Mouse (Mus musculus) 3T3-L1 (cell line): ENCODE results near the gene Dusp18.
A peak's percentile ranks its signal among the peaks of the same experiment; 100 is the strongest.

Experiments used
- DNase-seq: peaks from one replicate; pipeline ENCODE4 v3.0.0-alpha.2; 2015; ENCODE audit warnings: low read depth, low spot score

Dusp18 gene

DNA sequence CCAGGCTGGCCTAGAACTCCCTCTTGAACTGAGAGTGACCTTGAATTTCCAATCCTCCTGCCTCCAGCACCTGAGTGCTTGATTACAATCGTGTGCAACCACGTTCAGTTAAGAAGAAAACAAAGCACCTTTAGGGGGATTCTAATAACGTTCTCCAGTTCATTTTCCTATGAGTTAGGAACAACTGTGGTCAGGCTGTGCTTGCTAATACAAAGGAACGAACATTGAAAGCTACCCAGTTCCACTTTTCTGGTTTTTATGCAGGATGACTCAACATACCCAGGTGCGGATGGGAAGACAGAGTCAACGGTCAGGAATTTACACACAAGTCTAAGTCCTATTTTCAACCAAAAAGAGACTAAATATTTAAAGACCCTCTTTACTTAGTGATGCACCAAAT is 1.1 kb upstream of the Dusp18 start:
- DNase-seq = peak; percentile 20

DNA sequence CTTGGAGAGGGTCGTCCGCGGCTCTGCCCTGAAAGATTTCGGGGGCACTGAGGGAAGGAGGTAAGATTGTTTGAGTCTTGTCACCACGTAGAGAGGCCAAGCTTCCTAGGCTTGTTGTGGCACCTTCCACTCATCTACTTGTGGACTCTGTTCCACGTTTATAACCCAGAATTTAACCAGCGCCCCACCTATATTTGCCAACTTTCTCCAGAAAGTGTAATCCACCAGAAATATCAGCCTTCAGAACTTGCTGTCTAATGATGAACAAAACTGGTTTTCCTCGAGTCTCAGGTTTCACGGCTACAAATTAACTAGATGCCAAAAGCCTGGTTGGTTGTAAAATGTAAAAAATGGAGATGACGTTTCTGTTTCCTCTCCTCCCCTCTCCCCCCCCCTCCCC is 418 bp downstream of the Dusp18 start:
- peak; percentile 60 for DNase-seq

DNA sequence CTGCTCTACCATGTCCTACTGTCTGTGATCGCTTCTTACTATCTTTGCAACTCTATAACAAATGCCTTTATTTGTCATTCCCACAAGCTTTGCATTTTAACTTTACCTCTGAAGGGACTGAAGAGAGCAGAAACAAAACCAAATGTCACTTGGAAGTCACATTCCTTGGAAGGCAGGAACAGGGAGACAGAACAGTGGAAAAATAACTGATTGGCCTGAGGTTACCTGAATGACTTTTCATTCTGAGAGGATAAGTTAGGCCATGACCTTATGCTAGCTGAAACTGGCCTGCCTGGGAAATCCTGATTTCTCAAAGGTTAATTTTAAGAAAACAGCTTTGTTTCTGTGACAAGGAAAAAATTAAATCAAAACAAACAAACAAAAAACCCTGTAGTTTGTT is 893 bp downstream of the Dusp18 start:
- no peak for DNase-seq

DNA sequence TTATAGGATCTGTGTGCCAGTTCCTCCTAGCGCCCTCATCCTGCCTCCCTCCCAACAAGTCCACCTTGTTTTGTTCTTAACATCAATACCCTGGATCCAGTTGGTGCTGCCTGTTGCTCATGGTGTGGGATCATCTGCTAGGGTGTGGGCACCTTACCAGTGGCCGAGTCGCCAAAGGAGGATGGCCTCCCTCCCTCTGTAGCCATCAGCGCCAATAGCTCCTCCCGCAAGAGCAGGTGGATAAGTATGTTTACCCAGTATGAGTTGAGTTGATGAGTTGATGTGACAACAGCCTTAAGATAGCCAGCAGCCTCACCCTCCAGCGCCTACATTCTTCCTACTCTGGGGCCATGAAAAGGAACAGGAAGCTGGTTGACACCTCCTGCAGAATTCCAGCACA is 5.3 kb downstream of the Dusp18 start:
- no peak for DNase-seq

DNA sequence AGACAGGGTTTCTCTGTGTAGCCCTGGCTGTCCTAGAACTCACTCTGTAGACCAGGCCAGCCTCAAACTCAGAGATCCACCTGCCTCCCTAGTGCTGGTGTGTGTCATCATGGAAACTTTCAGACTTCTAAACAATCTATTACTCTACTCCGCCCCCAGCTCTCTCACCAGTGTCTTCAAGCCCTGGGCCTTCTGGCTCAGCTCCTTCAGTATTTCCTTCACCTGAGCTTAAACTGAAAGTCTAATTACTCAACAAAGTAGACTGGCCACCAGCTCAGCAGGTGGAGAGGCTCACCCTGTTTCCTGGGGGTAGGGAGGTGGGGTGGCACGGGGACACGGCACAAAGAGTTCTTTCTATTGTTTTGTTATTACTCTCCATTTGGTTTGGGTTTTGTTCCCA is 7.5 kb downstream of the Dusp18 start:
- peak; percentile 50 for DNase-seq

DNA sequence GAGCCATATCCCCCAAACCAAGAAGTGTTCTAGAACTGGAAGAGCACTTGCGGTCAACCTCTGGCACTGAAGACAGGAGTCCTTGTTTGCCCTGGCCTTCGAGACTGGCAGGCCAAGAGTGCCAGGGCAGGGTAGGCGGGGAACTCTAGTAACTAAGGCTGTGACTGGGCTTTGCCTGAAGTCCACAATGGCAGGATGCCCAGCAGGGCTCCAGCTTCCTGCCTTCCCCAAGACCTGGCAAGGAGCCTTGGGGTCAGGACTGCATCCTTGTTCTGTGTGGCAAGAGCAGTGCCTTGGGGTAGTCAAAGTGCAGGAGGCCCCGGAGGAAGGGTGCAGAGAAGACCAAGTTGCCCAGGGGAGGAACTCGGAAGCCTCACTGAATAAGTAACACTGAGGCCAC is 8.0 kb downstream of the Dusp18 start:
- DNase-seq = peak; percentile 88

DNA sequence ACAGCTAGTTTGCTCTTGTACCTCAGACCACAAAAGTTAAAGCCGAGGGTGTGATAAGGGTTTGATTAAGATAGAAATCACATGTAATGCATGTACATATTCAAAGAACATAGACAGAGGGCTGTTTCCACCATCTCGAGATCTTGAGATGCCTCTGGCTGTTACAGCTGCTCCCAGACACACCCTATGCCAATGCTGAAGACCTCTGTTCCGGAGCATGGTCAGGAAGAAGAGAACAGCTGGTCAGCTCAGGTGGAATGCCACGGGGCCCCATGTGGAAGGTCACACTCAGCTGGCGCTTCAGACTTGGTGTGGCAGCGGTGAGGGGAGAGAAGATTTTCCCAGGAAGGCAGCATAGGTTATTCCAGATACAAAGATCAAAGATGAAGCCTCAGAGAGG is 9.6 kb downstream of the Dusp18 start:
- no peak for DNase-seq

DNA sequence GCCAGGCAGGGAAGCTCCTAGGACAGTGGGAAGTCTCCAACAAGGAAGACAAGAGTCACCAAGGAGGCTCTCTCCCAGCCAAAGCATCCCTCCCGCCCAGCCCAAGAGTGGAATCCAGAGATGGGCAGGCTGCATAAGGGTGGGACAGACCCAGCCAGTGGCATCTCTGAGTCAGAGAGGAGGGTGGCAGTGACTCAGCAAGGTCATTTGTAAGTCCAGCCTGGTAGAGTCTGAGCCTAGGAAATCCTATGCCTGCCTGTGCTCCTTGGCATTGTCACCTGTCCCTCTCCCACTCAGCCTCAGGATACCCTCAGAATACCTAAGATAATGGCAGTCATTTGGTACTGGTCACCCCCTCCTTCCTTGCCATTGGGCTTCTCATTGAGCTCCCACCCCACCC is 10.4 kb downstream of the Dusp18 start:
- peak; percentile 80 for DNase-seq

DNA sequence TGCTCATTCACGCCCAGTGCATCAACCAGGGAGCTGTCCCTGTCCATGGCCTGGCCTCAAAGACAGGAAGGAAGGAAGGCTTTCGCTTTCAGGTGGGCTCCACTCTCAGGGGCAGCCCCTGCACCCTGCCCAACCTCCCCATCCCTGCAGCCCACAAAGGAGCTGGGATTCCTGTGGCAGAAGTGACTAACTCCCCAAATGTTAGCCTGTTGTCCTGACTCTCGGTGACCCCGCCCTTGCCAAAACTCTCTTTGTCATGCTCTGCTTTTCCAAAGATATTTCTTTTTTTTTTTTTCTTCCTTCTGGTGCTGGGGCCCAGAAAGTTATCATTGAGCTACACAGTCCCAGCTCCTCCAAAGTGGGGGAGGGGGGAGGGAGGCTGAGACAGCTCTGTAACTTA is 14.2 kb downstream of the Dusp18 start:
- peak; percentile 69 for DNase-seq

DNA sequence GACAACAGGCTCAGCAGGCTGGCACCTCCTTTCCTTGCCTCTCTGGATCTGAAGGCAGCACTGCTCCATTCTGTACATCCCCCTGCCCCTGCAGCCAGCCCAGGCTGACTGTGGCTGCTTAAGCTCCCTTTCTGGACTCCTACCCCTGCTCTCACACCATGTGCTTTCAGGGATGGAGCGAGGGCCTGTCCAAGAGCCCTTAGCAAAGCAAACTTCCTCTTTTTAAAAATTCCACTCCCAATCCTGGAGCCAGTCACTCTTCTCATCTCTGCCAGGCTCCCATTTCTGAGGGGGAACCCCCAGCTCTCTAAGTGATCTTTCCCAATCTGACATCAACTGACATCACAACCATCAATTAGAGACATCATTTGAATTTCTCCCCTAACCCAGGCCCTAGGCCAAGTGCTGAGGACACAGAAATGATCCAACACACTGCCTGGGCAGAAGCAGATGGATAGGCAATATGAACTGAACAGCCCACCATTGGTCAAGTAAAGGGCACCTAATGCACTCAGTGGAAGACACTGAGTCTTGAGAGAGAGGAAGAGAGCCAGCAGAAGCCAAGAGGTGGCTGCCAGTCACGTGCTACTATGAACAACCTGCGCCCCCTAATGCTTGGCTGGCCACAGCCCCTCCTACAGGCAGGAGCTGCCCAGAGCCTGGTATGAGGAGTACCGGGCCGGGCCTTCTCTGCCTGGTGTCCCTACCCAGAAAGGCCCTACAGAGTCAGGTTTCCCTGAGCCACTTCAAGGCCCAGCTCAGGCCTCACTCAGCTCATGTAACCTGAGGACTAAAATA is 15.7 kb downstream of the Dusp18 start:
- DNase-seq = peak; percentile 47

DNA sequence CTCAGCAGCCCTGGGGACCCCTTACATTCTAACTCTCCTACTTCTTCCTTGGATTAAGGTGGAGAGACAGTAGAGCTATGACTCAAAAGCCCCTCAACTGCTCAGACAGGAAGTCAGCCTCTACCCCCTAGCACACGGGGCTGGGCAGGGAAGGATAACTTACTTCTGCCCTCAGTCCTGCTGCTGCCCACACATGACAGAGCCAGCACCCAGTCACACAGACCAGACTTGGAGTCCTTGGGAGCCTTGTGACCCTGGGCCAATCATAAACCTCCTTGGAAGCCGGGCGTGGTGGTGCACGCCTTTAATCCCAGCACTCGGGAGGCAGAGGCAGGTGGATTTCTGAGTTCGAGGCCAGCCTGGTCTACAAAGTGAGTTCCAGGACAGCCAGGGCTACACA is 16.4 kb downstream of the Dusp18 start:
- DNase-seq = peak; percentile 39

DNA sequence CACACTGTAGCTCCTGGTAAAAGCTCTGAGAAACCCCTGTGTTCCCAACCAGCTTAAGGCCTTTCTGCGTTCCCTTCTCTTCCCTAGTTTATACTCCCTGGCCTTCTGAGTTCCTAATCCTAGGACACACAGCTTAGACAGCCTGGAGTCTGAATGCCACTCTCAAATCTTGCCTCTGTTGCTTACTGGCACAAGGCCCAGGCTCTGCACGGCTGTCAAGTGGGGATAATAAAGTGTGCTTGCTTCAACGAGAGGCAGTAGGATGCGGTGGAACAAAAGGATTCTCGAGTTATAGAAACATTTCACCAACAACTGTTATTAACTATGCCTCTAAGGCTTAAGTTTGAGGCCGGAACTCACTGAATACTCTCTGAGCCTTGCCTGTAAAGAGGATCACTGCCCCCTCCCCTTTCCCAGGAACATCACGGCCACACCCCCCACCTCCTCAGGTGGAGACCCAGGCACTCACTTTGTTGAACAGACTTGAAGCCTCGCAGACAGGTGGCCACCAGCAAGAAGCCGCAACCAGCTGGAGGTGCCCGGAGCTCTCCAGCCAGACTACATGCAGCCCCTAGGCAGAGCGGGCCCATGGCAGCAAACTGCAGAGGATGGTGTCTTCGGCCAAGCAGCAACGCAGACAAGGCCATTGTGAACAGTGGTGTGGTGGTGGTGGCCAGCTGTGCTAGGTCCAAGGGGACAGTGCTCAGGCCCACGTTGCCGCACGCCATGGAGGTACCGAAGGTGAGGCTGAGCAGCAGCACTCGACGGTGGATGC is 17.2 kb downstream of the Dusp18 start:
- DNase-seq = peak; percentile 69

DNA sequence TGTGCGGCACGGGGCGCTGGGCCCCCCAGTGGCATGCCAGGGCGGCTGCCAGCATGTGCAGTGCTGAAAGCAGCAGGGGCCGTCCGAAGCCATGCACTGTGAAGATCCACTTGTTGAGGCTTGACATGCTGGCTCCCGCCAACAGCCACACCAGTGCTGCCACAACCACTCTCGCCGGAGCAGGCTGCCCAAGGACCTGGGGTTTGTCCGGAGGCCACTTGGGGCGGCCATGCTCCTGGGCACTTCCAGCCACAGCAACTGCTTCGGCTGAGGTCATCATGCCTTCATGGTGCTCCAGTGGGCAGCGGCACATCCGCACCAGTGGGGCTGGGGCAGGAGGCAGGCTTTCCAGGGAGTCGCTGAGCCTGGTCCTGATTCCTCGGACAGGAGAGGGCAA is 17.8 kb downstream of the Dusp18 start:
- DNase-seq = peak; percentile 54

DNA sequence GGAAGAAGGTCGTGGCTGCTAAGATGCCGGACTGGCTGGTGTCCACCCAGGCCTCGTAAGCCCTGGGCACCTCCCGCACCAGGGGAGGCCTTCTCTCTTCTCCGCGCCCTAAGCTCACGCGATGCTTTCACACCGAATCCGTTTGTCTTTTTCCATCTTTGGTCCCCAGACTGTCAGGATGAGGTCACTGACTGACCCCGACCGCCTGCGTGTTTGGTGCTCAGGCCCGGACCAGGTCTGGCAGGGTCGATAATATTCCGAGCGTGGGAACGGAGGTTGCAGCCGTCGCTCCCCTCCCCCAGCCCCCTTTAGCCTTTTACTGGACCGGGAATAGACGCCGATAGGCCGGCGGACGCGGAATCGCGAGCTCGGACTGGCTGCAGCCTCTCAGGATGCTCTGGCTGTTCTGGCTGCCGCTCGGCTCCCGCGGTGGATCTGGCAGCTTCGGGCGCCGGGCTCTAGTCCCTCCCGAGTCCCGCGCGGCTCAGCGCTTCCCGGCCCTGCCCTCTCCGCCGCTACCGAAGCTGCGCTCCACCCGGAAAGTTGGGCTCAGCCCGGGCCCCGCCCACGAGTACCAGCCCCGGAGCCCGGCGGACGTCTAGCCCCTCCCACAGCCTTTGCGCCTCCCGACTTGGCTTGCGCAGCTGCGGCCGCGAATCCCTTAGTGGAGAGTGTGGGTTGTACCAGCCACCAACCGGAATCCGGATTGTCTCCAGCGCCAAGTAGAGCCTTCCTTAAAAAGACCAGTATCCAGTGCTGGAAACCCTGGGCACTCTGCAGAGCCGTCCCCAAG is 18.5 kb downstream of the Dusp18 start:
- DNase-seq = peak; percentile 94

DNA sequence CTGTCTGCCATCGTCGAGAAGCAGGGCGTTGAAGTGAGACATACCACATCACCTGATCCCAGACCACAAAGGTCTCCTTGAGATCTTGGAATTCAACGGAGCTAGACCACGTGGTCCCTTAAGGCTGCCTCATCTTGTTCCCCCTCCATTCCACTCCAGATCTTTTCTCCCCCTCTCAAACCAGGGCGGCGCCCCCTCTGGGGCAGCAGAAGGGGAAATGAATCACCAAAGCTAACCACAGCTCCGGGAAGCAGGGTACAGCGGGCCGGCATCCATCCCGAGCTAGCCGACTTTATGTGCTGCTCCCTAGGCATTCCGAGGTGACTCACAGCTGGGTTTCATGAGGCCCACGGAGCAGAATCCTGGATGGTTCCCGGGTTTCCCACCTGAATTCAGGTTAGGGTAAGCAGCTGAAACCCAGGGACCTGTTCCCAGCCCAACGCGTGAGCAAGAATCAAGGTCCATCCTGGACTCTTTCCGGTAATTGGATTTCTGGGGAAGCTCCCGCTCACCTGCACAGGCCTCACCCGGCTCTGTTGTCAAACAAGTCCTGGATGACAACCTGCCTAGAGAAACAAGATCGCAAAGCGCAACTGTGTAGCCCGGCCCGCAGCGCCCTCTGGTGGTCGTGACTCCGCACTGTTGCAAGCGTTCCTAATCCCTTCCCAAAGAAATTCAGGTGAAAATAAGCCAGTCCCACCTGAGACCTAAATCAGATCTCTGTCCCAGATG is 19.2 kb downstream of the Dusp18 start, which contains the start of gene Slc35e4:
Gene Slc35e4, minus strand, starts transcription at position 556 of the 732 bp plus-strand sequence.
- DNase-seq = peak; percentile 96

DNA sequence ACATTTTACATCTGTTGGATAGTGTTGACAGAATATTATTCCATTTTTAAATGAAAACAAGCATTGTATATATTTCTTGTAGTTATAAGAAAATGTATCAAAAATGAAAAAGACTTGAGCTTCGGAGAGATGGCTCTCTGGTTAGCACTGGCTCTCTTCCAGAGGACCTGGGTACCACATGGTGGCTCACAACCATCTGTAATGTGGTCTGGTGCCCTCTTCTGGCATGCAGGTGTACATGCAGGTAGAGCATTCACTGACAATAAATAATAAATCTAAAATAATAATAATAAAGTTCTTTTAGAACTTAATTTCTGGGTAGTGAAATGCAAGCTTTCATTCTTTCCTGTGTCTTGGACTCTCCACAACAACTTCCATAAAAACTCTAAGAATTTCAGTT is 23.7 kb downstream of the Dusp18 start:
- peak; percentile 65 for DNase-seq

DNA sequence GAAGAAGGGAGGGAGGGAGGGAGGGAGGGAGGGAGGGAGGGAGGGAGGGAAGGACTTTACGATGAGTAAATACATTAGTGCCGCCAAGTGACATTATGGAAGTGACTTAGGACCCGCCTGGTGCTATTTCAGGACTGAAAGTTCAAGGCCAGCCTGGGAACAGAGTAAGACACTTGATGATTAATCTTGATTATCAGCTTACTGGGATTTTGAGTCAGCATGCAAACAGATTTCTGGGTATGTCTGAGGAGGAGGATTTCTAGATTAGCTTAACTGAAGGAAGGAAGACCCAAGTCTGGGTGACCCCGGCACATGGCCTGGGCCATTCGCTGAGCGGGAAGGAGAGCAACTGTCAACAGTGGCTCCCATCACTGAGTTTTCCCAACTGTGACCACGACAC is 25.4 kb downstream of the Dusp18 start:
- DNase-seq = no peak

DNA sequence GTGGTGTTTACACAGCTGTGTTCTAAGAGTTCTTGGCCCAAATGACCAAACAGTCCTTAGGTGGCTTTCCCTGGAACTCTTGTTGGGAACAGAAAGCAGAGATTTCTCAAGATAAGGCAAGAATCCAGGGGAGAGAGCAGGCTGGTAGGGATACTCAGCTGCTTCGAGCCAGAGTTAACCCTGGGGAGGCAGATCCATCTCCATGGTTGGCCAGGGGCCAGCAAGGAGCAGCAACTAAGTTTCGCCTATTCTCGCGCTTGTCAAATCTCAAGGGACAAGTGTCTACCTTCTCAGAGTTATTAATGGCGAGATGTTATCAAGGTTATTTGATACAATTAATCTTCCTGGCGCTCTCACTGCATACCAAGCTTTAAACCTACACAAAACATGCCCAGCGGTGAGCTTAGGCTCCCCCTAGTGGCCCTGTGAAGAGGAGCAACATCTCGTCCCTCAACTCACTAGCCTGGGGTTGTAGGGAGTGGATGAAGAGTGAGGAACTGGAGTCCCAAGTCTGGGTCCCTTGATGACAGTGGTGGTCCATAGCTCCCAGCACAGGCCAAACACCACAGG is 26.3 kb downstream of the Dusp18 start:
- DNase-seq = peak; percentile 77

DNA sequence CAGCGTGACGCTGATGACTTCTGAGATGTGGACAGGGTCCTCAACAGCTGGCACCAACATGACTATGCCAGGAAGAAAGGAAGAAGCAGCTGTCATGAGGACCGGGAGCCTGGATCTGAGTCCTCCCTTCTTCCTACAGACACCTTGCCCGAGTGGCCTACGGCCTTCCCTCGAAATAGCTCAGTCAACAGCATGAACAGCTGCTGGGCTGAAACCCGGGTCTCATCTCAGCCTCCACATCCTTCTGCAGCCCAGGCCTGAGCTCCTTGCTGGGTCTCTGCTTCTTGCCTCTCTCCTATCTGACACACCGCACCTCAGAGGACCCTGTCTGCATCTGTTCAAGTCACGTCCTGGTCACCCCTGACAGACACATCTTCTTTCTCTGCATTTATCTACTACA is 27.1 kb downstream of the Dusp18 start:
- no peak for DNase-seq

DNA sequence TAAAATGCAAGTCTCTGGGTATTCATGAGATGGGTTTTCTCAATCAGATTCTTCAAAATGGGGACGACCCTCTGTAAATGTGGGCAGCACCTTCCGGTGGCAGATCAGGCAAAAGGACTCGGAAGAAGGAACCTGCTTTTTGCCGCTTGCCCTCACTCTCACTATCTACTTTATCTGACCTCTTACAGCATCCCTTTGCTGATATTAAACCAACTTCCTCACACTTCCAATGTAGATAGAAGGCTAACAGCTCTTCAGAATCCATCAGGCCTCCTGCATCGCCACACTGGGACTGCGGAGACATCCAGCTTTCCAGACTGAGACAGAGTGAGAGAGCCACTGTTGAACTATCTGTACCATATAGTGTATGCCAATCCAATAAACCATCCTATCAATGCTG is 27.7 kb downstream of the Dusp18 start:
- no peak for DNase-seq

DNA sequence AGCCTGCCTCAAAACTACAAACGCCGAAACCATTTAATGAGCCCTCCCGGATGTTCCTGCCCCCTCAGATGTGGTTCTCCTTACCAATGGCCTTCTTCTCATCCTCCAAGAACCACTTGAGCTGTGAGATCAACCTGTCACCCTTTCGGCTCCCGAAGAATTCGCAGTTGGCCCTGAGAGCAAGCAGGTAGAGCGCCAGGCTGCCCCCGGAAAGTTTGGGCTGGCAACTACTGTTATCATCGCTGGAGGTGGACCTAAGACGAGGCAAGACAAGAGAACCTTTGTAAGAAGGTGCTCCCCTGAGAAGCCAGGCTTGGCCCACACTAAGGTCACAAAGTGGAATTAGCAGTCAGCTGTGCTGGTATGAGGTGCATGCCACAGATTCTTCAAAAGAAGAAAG is 30.9 kb downstream of the Dusp18 start:
- DNase-seq = no peak
